ENCODE assay signal across 11 mouse cellular contexts in genomic region chr11:76482697-76483096, GRCm38 (mm10).
DNase-seq lines count a peak whose midpoint lies in the region; ATAC-seq and TF ChIP-seq lines count a peak whose summit lies in the region.
"Had no signal": no experiment of that assay in that cellular context is flagged by ENCODE, and none has a peak within 500 bp of the region (broad histone marks: within the 10 kb centered on the region; RNA-seq: fewer than 3 reads in every experiment).

No protein-coding gene starts in this region.

- WGBS in heart, embryonic 12.5 days, result 31% methylated on average over 5 of the region's 5 CpGs
- WGBS in lung, embryonic 16.5 days, result 35% methylated on average over 5 of the region's 5 CpGs

- H3K27me3 ChIP-seq in heart, embryonic 12.5 days (replicated peaks), result no peaks in the 10 kb centered on the region
- no peaks in the 10 kb centered on the region for H3K27me3 ChIP-seq in lung, embryonic 16.5 days (ENCODE audit: control insufficient read depth, insufficient read depth, low read depth, low read length)

- intact Hi-C loops in gastrocnemius, adult 2 months (cut with DNase I), result no loop called here

- H3K9ac ChIP-seq in heart, embryonic 12.5 days, result 0 out of 2 replicates have a peak overlapping the region, but pooled peaks have one; percentile 21
- peak overlapping the region; percentile 36 for H3K9ac ChIP-seq in lung, embryonic 16.5 days (ENCODE audit: low read length)

- no peak for DNase-seq in heart, adult 8-10 months (ENCODE audit: low spot score)
- no peak for DNase-seq in lung, postnatal 4 days
- no peak for DNase-seq in testis, postnatal 14 days (ENCODE audit: low spot score)
- no peak for DNase-seq in gastrocnemius, adult 2 months
- DNase-seq: cerebellum, postnatal 10 days had no signal

- no peaks in the 10 kb centered on the region for H3K9me3 ChIP-seq in heart, embryonic 12.5 days (replicated peaks)
- no peaks in the 10 kb centered on the region for H3K9me3 ChIP-seq in lung, embryonic 16.5 days (ENCODE audit: control insufficient read depth, low read length)

- no peak for TF ChIP-seq CTCF in gastrocnemius, adult 2 months (IDR thresholded peaks at IDR 0.05)

- peak overlapping the region; percentile 75 for H3K27ac ChIP-seq in heart, embryonic 12.5 days (ENCODE audit: poor library complexity, severe bottlenecking)
- H3K27ac ChIP-seq in lung, embryonic 16.5 days (ENCODE audit: low read length), result peak overlapping the region; percentile 90
- no peak overlapping the region for H3K27ac ChIP-seq in gastrocnemius, adult 2 months

- peaks cover 52% of the 10 kb centered on the region for H3K4me1 ChIP-seq in heart, embryonic 12.5 days (replicated peaks)
- peaks cover 18% of the 10 kb centered on the region for H3K4me1 ChIP-seq in lung, embryonic 16.5 days (replicated peaks; ENCODE audit: control insufficient read depth, insufficient read depth, low read length)

- H3K4me2 ChIP-seq in heart, embryonic 12.5 days, result peak overlapping the region; percentile 33; the same call in 1 of the 2 replicates
- H3K4me2 ChIP-seq in lung, embryonic 16.5 days (ENCODE audit: low read depth, low read length), result no peak overlapping the region

- H3K36me3 ChIP-seq in heart, embryonic 12.5 days, result peaks cover 30% of the 10 kb centered on the region
- peaks cover 5% of the 10 kb centered on the region for H3K36me3 ChIP-seq in lung, embryonic 16.5 days (ENCODE audit: control insufficient read depth, insufficient read depth, low read length)

- no peak overlapping the region for H3K4me3 ChIP-seq in heart, embryonic 12.5 days
- no peak overlapping the region for H3K4me3 ChIP-seq in lung, embryonic 16.5 days (ENCODE audit: low read length)
- H3K4me3 ChIP-seq in gastrocnemius, adult 2 months, result no peak overlapping the region

- no peak for ATAC-seq in heart, embryonic 12.5 days (ENCODE audit: insufficient number of reproducible peaks, low FRiP score)
- ATAC-seq in lung, embryonic 16.5 days (ENCODE audit: low read depth), result peak; percentile 10; the same call in 1 of the 2 replicates
- peak; percentile 45 for ATAC-seq in granulocyte monocyte progenitor cell, adult 5-6 weeks (replicated peaks; ENCODE audit: poor library complexity, severe bottlenecking)
- ATAC-seq in monocyte, adult 5-6 weeks (replicated peaks; ENCODE audit: insufficient number of reproducible peaks, low FRiP score, low TSS enrichment, poor library complexity, severe bottlenecking), result peak; percentile 32
- ATAC-seq: activated CD4-positive, CD25-positive, alpha-beta regulatory T cell, adult 4 months; hindbrain, embryonic 16.5 days had no signal
